15 mouse cellular contexts compared by ENCODE assay signal in genomic region chr12:13303037-13303436, GRCm38 (mm10). TPM values are rescaled to one million over a fixed set of nuclear protein-coding genes. Genes with fewer than 3 reads are reported as not detected.
DNase-seq lines count a peak whose midpoint lies in the region.
"Had no signal": no experiment of that assay in that cellular context is flagged by ENCODE, and none has a peak within 500 bp of the region (broad histone marks: within the 10 kb centered on the region; RNA-seq: fewer than 3 reads in every experiment).

No protein-coding gene starts in this region.

- peak; percentile 14 for DNase-seq in cerebellum, adult 9-10 months
- DNase-seq in cerebellum, adult 11 months: no peak
- peak; percentile 42 for DNase-seq in layer of hippocampus, adult 11-12 months (ENCODE audit: low spot score)
- DNase-seq in layer of hippocampus, postnatal 14 days (ENCODE audit: low spot score in 2 of 2): no peak
- DNase-seq in left cerebral cortex, adult 9 months (ENCODE audit: low spot score in 2 of 2): peak; percentile 27 to 38
- DNase-seq in left cerebral cortex, adult 18-20 months (ENCODE audit: low spot score in 2 of 2): no peak
- no peak for DNase-seq in neural tube, embryonic 10.5 days (ENCODE audit: extremely low spot score, low spot score)
- DNase-seq: adrenal gland, postnatal 25 days; gastrocnemius, adult 2 months; heart, postnatal 4 days; kidney, adult 18-20 months; kidney, postnatal 4 days; liver, embryonic 13.5 days; lung, adult 2 months; lung, postnatal 14 days had no signal

RNA-seq across cellular contexts. Expression of gene Nbas, which starts 34.1 kb away (rescaled TPM):
- total RNA-seq in layer of hippocampus, postnatal 14 days (2021): 10 to 100 TPM; 29.6 to 31.3 TPM
- total RNA-seq in left cerebral cortex, adult 18-20 months (2021): 10 to 100 TPM; 33.7 to 34.7 TPM

RNA-seq across cellular contexts. Expression of gene Ddx1, which starts 54.0 kb away (rescaled TPM):
- 100 to 1,000 TPM; 130 to 131 TPM for total RNA-seq in layer of hippocampus, postnatal 14 days (2021)
- total RNA-seq in left cerebral cortex, adult 18-20 months (2021): 100 to 1,000 TPM; 134 to 143 TPM

Comparison
In these comparisons a context has a peak if more than half of its experiments do, and no peak if none do; other contexts are left out.
1. DNase-seq: peak in cerebellum, adult 9-10 months (single experiment), layer of hippocampus, adult 11-12 months (single experiment) and left cerebral cortex, adult 9 months (2 of 2); none in cerebellum, adult 11 months (single experiment), layer of hippocampus, postnatal 14 days (0 of 2), left cerebral cortex, adult 18-20 months (0 of 2) and neural tube, embryonic 10.5 days (single experiment).